Mouse (Mus musculus) layer of hippocampus, adult 11-12 months (tissue): Measurements from ENCODE around the gene D630036H23Rik.

Experiments
- DNase-seq: peaks from one replicate; pipeline ENCODE4 v3.0.0; 2022; ENCODE audit warnings: low spot score

Gene D630036H23Rik

DNA sequence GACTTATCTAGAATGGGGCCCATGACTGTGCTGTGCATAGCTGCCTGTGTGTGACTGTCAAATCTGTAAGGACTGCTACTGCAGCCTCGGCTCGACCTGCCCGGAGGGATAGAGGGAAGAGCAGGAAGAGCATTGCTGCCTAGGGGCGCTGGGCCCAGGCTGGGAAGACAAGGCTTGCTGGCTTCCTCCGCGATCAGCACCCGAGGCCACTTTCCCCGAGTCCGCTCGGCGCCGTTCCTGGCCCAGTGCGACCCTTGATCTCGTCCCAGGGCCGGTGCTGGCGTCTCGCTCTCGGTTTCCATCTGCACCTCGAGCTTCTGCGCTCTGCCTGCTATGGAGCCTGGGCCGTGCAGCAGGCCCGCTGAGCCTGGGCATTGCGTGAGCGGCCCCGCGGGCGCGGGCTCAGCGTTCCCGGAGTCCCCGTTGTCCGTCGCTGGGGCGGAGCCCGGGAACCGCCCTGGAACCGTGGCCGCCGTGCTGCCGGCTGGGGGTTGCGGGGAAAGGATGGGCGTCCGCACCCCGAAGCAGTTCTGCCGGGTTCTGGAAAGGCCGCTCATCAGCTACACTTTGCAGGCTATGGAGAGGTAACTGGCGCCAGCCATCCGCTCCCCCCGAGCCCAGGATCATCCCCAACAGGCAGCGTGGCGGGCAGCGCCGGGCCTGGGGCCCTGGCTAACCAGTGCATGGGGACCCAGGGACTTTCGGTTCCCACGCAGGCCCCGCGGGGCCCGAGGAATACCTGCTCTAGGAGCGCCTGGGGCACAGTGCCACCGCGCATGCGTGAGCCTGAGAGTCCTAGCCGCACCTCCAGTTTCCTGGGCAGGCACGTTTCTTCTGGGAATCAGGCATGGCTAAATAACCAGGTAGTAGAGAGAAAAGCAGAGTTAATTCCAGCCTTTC is at the start of gene D630036H23Rik, which contains the start of gene Ispd:
D630036H23Rik (minus strand) TSS at position 741 of the 900 bp plus-strand sequence.
Ispd (plus strand) TSS at position 10 of the 900 bp plus-strand sequence.
- peak; percentile 85 for DNase-seq

DNA sequence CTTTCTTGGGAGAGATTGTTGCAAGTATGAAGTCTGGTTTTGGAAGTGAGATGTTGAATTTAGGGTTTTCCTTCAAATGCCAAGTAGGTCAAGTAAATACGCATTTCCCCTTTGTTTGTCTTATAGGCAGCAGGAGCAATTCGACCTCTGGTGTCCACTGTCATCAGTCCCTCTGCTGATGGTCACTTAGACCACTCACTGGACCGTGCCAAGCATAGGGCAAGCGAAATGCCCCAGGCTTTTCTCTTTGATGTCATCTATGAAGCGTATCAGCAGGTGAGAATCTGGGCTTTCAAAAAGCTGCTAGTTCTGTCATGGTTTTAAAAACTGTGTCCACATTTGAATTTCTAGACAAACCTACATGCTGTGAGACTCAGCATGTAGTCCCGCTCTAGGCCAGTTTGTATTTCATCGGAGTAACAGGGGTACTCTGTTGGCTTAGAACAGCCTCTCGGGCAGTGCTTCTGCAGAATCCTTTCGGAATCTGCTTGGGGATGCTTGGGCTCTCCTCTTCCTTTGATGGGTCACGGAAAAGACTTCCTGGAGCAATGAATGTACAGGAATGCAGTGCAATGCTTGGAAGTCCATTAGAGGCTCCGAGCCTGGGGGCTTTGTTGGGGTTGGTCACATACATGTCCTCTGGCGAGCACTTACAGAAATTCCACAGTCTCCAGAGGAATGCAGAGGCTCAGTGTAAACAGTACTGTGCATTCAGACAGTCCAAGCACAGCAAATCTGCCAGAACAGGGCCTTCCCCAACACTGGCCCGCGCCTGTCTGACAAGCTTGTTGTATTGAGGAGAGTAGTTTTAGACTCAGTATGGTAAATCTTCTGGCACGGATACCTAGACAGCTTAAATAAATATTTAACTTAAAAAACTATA is 44.4 kb upstream of the D630036H23Rik start:
- no peak for DNase-seq

DNA sequence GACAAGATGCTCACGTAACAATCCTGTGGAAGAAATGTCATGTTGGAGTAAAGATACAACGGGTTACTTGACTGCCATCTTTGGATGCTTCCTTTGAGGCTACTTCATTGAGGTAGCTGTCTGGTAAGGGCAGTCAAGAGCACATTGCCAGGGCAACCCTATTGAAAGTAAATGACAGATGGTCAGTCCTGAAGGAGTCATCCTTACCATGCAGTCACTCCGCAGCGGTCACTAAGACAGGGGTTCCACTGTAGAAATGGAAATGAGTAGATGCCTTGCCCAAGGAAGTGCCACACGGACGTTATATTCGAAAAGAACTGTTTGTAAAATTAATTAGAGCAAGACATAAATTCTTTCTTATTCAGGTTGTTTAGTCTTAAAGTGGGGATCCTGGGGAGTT is 43.3 kb upstream of the D630036H23Rik start:
- no peak for DNase-seq

- DNase-seq = no peak
Observed at GRCm38 (mm10) chr12:36423677-36424076, 41.7 kb upstream of the D630036H23Rik start.

DNA sequence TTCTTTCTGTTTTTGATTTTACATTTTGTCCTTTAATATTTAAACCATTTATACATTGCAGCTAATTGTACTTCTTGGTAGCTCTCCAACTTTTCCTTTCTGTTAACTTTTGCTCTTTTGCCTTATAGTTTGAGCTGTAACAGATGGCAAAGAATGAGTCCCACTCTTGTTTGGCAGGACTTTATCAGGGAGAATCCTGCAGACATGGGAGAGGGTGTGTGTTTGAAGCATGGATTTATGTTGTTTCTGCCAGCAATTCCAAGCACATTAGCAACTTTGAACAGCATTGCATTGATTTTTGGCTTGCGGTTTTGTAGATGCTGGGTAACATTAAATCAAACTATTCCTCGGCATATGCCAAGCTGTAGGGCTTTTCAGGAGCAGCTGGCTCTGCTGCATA is 13.1 kb upstream of the D630036H23Rik start:
- peak; percentile 21 for DNase-seq

- no peak for DNase-seq
Observed at GRCm38 (mm10) chr12:36386991-36387390, 5.0 kb upstream of the D630036H23Rik start.

DNA sequence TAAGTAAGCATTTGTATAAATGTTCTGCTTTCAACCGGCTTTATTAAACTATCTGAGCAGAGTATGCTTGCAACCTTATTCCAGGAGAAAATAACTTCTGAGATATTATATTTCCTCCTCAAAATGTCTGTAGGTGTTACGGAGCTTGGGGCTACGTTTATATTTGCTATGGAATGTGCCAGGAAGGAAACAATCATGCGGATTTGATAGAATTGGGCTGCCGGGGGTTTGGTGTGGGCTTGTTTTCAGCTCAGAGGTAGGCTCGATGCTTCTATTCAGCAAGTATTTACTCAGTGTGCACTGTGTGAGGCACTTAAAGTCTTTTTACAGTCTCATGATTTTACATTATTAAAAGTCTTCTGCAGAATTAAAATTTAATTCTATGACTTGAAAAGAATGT is 3.4 kb upstream of the D630036H23Rik start:
- DNase-seq = no peak

- no peak for DNase-seq
Observed at GRCm38 (mm10) chr12:36380806-36381205, 1.2 kb downstream of the D630036H23Rik start.

GRCm38 (mm10) chr12:36380254-36380653 is 1.7 kb downstream of the D630036H23Rik start:
- DNase-seq = no peak

GRCm38 (mm10) chr12:36376391-36376790 is 5.6 kb downstream of the D630036H23Rik start:
- peak; percentile 11 for DNase-seq

DNA sequence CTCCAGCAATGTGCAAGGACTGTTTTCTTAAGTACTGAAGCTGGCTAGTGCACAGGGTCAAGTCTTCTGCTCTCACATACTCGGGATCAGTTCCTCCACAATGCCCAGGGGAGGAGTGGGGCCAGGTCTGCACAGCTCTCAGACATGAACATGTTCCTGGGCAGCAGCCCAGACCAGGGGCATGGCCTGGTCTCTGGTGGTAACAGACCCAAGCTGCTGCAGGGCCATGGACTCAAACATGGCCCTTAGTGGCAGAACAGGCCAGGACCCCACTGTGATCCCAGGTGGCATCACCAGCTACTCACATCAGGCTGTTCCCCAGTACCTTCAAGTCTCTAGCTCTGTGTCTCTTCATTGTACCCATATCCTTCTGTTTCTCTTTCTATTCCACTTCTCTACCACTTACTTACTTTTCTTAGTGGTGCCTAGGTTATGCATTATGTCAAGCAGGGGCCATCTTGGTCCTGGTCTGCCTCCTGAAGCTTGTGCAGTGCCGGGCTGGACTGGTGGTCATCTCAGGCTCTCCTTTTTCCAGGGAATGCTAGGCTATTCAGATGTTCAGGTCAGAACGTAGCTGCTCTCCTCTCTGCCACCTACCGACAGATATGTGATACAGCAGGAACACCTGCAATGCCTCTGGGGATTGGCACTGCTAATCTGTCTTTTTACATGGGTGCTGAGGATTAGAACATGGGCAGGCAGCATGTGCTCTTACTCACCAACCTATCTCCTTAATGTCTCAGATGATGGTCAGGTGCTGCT is 8.6 kb downstream of the D630036H23Rik start:
- no peak for DNase-seq

DNA sequence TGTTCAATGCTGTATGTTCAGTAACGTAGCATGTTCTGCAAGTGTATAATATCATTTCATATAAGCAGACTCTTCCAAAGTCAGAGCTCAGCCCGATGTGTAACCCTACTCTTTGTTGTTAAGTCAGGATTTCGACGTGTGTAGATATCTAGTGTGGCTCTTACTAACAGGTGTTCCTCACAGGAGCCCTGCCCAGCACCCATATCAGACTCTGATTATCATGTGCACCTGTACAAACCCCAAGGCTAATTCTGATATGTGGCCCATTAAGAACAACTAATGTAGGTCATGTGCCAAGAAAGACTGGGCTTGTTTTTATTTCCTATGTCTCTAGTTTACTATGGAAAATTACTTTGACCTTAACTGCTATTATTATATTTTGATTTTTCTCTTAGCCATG is 18.0 kb downstream of the D630036H23Rik start:
- DNase-seq = no peak

GRCm38 (mm10) chr12:36360693-36361092 is 21.3 kb downstream of the D630036H23Rik start:
- DNase-seq = no peak

DNA sequence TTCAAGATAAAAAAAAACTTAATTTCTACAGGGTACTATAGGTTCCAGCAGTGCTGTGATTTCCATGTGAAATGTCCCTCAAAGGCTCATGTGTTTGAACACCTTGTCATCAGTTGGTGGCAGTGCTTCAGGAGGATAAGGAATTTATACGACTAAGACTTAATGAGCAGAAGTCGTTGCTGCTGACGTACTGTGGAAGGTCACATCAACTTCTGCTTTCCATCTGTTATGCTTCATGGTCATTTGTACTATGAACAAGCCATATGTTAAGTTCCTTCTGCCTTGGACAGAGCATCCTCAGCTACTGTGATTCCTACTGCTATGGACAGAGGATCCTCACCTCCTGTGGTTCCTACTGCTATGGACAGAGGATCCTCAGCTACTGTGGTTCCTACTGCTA is 21.9 kb downstream of the D630036H23Rik start:
- no peak for DNase-seq

DNA sequence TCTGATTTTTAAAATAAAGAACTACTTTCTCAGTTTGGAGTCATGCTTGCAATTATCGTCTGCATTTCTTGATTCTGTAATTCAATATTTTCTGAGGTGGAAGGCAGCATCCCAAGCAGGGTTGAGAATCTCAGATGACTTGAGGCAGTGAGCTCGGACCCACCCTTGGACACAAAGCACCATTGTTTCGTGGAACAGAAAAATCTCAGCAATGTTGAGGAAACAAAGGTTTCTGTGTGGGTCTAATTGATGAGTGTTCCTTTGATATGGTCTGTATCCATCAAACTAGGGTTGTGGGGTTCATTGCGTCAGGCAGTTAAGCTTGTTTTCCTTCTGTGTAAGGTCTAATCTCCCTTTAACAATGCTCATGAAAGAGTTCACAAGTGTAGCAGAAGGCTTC is 37.9 kb downstream of the D630036H23Rik start:
- DNase-seq = no peak

GRCm38 (mm10) chr12:36333837-36334281 is 48.1 kb downstream of the D630036H23Rik start:
- peak; percentile 8 for DNase-seq

DNA sequence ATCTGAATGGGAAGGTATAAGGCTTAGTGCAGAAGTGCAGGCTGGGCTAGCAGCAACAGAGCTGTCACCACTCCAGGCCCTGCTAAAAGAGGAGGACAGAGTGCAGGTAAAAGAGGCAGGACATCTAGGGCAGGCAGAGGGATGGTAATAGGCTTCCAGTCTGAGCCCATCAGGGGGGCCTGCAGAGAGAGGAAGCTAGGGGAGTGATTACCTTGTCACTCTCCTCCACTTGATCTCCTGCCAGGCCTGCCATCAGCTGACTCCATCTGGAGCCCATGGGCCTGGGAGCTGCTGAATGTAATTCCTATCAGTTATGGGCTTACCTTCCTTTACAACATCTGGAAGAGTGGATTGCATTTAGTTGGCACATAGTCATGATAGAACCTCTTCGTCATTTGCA is 49.3 kb downstream of the D630036H23Rik start:
- no peak for DNase-seq
